Mouse (Mus musculus) C3H10T1/2 (cell line): ENCODE results near the gene Gm20458. TPM values are rescaled to one million over a fixed set of nuclear protein-coding genes. Genes with fewer than 3 reads are reported as not detected.

ENCODE experiments used
- polyA plus RNA-seq, 2 experiments: library from polyadenylated mRNA; unstranded; fragments of >200 nt; fragmentation: generic; extraction: Trizol; gene quantifications; one replicate each; pipeline ENCODE4 v1.2.1; 2012; ENCODE audit warnings: missing spikeins in 2 of 2

Gm20458 gene
- 10 to 100 TPM; 15.0 to 18.1 TPM for polyA plus RNA-seq

DNA sequence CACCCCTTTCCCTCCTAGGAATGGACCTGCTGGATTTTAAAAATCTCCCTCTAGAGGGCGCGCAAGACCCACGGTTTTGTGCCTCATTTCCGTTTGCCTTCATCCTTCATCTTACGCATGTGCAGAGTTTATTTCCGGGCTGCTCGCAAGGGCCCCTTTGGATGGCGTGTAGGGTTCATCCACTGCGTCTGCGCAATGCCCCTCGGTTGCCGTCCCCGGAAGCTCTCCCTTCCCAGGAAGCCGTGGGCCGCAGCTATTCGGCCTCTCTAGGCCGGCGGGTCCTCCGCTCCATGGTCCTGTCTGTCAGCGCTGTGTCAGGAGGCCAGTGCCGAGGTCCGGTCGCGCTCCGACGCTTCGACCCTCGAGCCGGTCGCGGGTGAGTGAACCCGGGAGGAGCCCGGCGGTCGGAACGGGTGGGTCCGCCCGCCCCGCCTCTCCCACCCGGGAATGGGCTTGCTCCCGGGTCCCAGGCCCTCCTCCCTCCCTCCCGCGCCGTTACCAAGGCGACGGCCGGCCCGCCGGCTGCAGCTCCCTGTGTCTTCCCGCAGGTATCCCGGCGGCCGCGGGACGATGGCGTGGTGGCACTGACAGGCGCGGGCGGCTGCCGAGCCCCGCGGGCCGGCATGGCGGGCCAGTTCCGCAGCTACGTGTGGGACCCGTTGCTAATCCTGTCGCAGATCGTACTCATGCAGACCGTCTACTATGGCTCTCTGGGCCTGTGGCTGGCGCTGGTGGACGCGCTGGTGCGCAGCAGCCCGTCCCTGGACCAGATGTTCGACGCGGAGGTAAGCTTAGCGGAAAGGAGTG lies at the start of gene Gm20458:
TSS of gene Gm20458 (plus strand) at position 223 of the 807 bp plus-strand sequence.

DNA sequence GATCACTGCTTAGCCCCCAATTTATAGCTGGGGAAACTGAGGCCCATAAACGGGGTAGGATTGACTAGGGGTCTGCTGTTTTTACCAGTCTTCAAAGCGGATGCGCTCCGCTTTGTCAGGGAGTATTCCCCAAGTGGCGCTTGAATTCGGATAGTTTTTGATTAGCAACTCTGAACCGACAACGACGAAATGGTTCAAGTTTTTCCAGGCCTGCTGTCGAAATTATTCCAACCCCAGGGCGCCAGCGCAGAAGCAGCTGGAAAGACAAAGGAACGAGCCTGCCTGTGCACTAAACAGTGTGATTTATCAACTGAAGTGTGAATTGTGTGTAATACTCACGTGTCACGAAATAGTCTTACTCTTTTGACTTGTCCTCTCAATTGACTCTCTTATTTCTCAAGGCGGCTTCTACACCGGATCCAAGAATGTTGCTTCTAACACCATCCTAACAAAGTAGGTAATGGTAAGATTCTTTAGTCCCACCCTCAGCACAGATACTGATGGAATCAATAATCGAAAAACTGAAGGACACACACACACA lies 17.2 kb upstream of the Gm20458 start, which contains the start of gene Sdc4:
TSS of gene Sdc4 (minus strand) at position 428 of the 541 bp plus-strand sequence.

DNA sequence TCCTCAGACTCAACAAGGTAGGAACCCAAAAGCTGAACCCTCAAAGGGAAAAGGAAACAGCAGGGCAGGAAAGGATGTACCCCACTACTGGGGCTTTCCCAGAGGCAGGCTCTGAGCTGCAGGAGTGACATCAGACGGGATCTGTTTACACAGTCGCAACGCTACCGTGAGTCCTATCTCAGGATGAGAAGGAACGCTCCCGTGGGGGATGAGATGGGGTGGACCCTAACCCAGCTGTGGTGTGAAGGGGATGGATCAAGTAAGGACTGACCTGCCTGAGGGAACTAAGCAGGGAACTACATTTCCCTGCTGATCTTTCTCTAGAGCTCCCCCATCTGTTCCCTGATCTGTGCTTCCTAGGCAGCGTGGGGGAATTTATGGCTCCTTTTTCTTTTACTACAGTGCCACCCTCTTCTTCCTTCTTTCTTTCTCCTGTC lies 3.9 kb upstream of the Gm20458 start, which contains the start of gene Sys1:
TSS of gene Sys1 (plus strand) at position 101 of the 437 bp plus-strand sequence.

DNA sequence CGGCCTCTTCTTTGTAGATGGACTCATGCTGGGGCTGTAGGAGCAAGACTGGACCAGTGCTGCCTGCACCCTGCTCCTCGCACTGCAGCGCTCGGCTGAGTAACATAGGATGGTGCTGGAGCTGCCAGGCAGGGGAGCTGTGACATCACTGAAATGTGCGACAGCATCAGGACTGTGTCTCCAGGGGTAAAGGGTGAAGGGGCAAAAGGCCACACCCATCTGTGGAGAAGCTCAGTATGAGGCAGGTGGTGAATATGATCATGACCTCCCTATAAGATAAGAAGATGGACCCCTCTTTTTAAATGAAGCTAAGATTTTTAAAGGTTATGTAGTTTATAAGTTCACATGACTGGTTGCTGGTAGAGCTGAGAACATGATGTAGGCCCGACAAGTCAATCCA lies 12.9 kb downstream of the Gm20458 start, which contains the start of gene Trp53tg5:
TSS of gene Trp53tg5 (minus strand) at position 101 of the 400 bp plus-strand sequence.

DNA sequence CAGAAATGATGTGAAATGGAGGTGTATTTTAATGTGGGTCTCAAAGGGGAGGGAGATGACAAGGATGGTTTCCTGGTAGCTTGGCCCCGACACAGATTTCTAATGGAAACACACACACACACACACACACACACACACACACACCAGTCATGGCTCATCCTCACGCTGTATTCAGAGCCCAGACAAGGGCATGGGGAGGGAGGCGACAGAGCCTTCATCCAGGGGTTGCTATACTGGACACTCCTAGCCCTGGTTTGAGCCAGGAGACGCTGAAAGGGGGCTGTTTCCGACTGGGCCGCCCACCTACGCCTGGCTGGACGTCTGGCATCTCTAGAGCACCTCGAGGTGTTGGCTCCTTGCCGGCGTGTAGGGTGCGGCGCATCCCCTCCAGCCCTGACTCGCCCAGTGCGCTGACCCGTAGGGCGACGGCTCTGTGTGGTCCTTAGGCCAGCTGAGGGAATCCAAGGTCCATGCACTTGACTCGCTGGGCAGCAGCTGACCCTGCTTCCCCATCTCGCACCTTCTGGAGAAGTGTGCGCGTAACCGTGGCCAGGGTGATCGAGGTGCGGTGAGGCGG lies 25.0 kb downstream of the Gm20458 start, which contains the start of gene Dbndd2:
TSS of gene Dbndd2 (plus strand) at position 426 of the 577 bp plus-strand sequence.

DNA sequence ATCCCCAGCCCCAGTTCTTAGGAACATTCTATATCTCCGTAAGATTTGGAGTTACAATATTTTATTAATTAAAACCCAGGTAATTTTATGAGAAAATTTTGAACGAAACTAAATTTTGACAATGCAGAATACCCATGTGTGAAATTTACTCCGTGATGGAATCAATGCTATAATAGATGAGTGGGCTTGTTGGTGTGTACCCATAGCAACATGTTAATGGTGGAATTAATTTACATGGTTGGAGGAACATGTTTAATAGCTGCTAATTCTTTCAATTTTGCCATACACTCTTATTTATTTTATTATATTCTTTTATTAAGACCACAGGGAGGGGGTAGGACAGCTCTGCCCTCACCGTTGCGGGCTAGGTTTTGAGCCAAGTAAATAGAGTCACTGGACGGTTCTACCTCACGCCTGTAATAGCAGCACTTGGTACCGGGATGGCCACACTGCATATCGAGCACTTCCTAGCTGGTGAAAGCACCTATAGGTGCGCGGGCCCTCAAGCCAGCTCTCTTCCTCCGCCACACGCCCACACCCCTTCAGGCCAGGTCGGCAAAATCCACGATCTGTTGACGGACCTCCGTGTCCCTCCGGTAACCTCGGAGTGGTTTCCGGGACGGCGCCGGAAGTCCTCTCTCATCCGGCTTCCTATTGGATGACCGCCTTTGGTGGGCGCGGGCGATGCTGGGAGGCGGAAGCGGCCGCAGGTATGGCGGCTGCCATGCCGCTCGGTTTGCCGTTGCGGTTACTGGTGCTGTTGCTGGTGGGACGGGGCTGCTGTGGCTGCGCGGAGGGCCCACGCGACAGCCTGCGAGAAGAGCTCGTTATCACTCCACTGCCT lies 36.3 kb downstream of the Gm20458 start, which contains the start of gene Pigt:
TSS of gene Pigt (plus strand) at position 674 of the 844 bp plus-strand sequence.

Other genes with a start within 250 kb of the Gm20458 start
- not detected for gene Wfdc15b, start 239.3 kb upstream of the Gm20458 start, polyA plus RNA-seq
- not detected for gene Svs2, start 222.5 kb upstream of the Gm20458 start, polyA plus RNA-seq
- not detected for gene Svs3b, start 204.3 kb upstream of the Gm20458 start, polyA plus RNA-seq
- not detected for gene Svs4, start 182.5 kb upstream of the Gm20458 start, polyA plus RNA-seq
- not detected for gene Svs3a, start 171.7 kb upstream of the Gm20458 start, polyA plus RNA-seq
- gene Svs6, start 144.2 kb upstream of the Gm20458 start, polyA plus RNA-seq = not detected
- not detected for gene Svs5, start 128.2 kb upstream of the Gm20458 start, polyA plus RNA-seq
- 1 to 10 TPM; 5.8 to 9.0 TPM for gene Slpi, start 71.9 kb upstream of the Gm20458 start, polyA plus RNA-seq
- under 1 TPM in 1 of 2 experiments, not detected in 1; 0.02 TPM for gene Rbpjl, start 57.8 kb upstream of the Gm20458 start, polyA plus RNA-seq
- 1 to 10 TPM in 1 of 2 experiments, under 1 TPM in 1; 0.02 to 1.3 TPM for gene Matn4, start 55.8 kb upstream of the Gm20458 start, polyA plus RNA-seq
- 100 to 1,000 TPM in 1 of 2 experiments, 10 to 100 TPM in 1; 15.9 to 107 TPM for gene Sdc4, start 17.1 kb upstream of the Gm20458 start, polyA plus RNA-seq
- 10 to 100 TPM; 54.4 to 73.3 TPM for gene Sys1, start 4.0 kb upstream of the Gm20458 start, polyA plus RNA-seq
- gene Trp53tg5, start 12.8 kb downstream of the Gm20458 start, polyA plus RNA-seq = not detected
- gene Dbndd2, start 25.1 kb downstream of the Gm20458 start, polyA plus RNA-seq = 1 to 10 TPM; 6.0 to 8.9 TPM
- 100 to 1,000 TPM in 1 of 2 experiments, 10 to 100 TPM in 1; 77.8 to 142 TPM for gene Pigt, start 36.6 kb downstream of the Gm20458 start, polyA plus RNA-seq
- gene Wfdc2, start 101.4 kb downstream of the Gm20458 start, polyA plus RNA-seq = not detected
- gene Spint3, start 112.5 kb downstream of the Gm20458 start, polyA plus RNA-seq = not detected
- not detected for gene Wfdc6a, start 124.5 kb downstream of the Gm20458 start, polyA plus RNA-seq
- not detected for gene Eppin, start 132.6 kb downstream of the Gm20458 start, polyA plus RNA-seq
- not detected for gene Wfdc6b, start 152.6 kb downstream of the Gm20458 start, polyA plus RNA-seq
- gene Wfdc8, start 152.7 kb downstream of the Gm20458 start, polyA plus RNA-seq = not detected
- not detected for gene Wfdc16, start 177.8 kb downstream of the Gm20458 start, polyA plus RNA-seq
- not detected for gene Wfdc10, start 195.1 kb downstream of the Gm20458 start, polyA plus RNA-seq
- gene Wfdc9, start 195.6 kb downstream of the Gm20458 start, polyA plus RNA-seq = not detected
- gene Wfdc11, start 213.1 kb downstream of the Gm20458 start, polyA plus RNA-seq = not detected
- gene Wfdc13, start 224.1 kb downstream of the Gm20458 start, polyA plus RNA-seq = under 1 TPM in 1 of 2 experiments, not detected in 1; 0.04 TPM
- not detected for gene Spint4, start 237.5 kb downstream of the Gm20458 start, polyA plus RNA-seq